Mouse (Mus musculus) heart, adult 8-10 months (tissue): ENCODE measurements around the gene Echdc1. TPM values are rescaled to one million over a fixed set of nuclear protein-coding genes. Genes with fewer than 3 reads are reported as not detected.
A peak's percentile ranks its signal among the peaks of the same experiment; 100 is the strongest.
"Not testable (repeated sequence)": the region's sequence is repeated elsewhere in the genome, so short reads cannot be mapped to it uniquely, and the experiment has no call there.

Source experiments
- DNase-seq: peaks from one replicate; pipeline ENCODE4 v3.0.0; 2022; ENCODE audit warnings: low spot score
- total RNA-seq, 4 experiments: library from RNA; stranded (reverse); gene quantifications; 2 replicates each; pipeline ENCODE4 v1.2.4; 2022

Echdc1 gene
- 10 to 100 TPM; 37.3 to 44.3 (median 40.4) TPM for total RNA-seq

DNA sequence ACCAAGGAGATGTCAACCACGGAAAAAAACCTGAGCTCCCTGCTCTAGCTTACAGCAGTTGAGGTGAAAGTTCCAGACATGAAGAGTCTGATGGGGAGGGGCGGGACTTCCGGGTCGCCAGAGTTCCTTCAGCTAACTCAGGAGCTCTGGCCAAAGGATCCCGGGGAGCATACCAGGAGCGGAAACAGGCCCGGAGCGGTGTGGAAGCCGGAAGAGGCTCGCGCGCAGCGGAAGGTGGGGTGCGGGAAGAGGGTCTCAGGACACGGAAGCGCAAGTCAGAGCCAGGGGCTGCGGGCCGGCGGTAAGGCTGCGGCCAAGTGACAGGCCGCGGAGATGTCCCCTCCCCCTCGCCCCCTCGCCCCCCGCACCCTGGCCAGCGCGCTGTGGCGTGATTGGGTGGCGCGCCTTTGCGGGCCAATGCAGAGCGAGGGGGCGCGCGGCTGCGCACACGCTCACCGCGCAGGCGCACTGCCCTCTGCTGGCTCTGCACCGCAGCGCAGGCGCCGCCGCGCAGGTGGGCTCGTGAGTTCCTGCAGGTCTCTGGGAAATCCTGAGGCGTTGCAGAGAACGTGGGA lies at the start of gene Echdc1:
Echdc1 (plus strand) TSS at position 103 of the 575 bp plus-strand sequence.
- peak; percentile 87 for DNase-seq

GRCm38 (mm10) chr10:29281736-29282135 lies 31.2 kb upstream of the Echdc1 start:
- DNase-seq: no peak

- DNase-seq: no peak
Observed at GRCm38 (mm10) chr10:29285757-29286156, 27.2 kb upstream of the Echdc1 start.

DNA sequence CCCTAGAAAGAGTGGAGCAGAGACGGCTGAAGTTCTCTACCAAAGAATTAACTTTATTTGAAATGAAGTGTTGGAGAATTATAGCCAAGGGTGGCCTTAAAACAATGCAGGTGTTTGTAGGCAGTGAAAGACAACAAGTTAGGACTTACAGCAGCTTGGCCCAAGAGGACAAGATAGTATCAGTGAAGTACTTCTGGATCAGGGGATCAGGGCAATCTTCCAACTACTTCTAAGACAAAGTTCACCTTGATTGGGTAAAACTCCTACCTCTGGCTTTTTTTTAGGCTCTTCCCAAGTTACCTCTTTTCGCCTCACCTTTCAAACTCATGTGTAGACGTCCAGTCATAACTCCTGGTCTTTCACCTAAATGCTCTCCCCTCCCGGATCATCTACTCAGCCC lies 10.7 kb upstream of the Echdc1 start:
- no peak for DNase-seq

DNA sequence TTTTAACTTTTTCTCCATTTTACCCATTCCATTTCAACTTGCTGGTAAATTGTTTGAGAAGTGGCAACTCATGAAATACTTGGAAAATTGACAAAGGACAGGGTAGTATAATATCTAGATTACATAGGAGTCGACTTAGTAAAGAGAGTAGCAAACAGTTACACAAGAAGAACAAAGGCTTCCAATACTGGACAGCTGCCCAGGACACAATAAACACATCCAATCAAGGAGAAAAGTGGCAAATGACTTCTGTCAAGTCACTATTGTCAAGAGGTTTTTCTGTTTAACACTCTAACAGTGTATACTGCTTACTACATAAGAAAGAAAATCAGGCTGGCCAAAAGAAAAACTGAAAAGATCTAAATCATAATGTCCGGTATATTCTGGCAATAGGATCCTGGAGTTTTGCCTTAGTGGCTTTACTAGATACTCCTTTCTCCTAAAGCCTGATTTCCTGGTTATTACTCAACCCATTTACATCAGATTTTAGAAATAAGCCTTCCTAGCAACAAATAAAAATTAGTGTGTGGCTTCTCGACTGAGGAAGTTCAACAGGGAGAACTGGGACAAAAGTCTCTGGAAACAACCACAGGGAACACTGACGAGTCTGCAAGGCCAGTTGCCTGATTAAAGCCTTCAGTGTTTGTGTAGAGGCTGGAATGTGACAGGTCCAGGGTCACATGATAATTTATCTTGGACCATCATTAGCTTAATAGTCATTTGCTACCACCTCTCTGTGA lies 1.3 kb upstream of the Echdc1 start:
- DNase-seq: no peak

- no peak for DNase-seq
Observed at GRCm38 (mm10) chr10:29313905-29314304, 939 bp downstream of the Echdc1 start.

DNA sequence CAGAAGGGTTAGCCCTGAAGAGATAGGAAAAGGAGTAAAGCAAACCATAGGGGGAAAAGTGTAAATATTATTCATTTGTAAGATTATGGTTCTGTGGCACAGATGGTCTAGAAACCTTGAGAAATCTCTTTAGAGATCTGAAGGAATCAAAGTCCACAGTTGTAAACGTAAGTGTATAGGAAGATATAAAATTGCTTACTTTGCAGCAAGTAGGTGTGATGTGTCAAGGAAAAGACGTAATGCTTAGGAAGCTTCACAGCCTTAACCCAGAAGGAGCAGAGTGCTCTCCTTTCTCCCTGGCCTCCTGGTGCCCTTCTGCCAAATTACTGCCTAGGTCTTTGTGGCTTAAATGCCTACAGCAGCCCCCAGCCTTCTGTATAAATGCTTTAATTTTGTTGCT lies 11.9 kb downstream of the Echdc1 start:
- DNase-seq: no peak

DNA sequence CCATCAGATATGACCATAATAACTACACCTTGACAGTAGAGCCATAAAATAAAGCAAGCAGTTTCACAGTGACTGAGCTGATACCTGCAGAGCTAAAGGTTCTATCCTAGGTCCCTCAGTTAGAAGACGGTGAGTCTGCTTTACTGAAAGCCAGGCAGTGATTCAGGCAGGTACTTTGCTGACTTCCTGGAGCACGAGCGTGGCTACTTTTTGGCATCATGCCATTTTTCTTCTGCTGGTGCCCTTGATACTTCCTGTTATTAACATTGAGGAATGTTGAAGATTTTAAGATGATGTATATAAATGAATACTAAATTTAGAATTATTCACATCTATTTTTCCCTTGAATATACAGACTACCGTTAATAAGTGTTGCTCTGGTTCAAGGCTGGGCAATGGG lies 20.9 kb downstream of the Echdc1 start:
- DNase-seq: no peak

DNA sequence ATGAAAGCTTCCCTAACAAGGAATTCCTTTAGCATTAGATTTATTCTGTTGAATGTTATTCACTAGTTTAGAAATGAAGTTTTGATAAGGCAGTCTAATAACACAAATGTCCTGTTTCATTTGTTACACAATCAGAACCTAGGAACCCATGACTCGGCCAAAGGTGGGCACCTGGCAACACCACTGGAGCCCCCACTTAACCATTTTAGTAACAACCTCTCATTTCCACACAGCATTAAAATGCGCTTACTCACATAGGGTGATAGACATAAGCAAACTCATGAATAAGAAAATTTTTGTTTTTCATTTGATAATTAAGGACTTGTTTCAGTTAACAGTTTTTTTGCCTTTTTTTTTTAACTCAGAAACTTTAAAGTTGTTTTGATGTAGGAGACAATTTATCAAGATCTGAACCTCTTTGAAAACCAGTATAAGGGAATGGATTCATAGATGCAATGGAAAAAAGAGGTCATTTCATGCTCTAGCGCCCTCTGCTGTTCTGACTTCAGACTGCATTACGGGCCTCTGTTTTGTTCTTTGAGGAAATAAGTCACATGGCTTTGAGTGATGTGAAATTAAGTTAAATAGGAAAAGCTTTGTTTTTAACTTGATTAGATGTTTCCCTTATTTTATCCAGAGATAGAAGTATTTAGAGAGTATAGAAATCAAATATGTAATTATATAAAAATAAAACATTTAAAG lies 25.5 kb downstream of the Echdc1 start:
- DNase-seq: peak; percentile 60

DNA sequence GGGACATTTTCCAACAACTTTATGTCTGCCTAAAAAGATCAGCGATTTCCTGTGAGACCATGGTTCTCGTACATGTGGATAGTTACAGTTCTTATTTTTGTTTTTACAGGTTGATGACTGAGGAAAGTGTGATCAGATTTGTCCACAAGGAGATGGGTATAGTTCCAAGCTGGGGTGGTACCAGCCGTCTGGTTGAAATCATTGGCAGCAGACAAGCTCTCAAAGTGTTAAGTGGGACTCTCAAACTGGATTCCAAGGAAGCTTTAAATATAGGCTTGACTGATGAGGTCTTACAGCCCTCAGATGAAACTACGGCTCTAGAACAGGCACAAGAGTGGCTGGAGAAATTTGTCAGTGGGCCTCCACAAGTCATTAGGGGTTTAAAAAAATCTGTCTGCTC lies 31.3 kb downstream of the Echdc1 start:
- DNase-seq: no peak

DNA sequence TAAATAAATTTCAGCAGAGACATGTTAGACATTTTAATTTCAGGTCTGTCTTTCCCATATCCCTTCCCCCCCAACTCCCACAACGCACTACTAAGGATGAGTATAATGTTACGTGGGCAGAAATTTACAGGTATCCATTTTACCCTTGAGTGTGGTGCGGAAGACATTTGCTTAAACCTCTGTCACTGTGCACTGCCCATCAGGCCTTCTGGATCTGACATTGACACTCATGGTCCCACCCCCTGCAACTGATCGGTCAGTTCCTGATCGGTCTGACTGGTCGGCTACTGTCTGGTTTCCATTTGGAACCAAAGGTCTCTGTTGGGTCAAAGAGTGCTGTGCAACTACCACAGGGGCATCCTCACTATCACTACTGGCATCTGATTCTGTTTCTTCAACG lies 33.7 kb downstream of the Echdc1 start:
- DNase-seq: no peak

DNA sequence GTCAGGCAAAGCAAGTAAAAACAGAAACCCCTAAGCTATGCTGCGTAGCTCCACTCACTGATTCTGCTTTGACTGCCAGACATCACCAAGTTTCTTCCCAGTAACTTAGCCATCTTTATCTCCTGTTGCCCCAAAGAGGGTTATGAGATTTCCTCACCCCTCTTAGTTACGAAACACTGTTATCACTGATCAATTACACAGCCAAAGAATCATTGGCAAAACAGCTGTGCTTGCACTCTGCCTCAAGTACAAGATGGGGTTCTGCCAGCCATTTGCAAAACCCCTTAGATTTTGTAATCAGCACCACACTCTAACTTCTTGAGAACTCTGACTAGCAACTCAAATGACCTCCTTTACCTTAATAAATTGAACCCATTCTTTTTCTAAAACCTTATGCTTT lies 38.5 kb downstream of the Echdc1 start:
- no peak for DNase-seq

DNA sequence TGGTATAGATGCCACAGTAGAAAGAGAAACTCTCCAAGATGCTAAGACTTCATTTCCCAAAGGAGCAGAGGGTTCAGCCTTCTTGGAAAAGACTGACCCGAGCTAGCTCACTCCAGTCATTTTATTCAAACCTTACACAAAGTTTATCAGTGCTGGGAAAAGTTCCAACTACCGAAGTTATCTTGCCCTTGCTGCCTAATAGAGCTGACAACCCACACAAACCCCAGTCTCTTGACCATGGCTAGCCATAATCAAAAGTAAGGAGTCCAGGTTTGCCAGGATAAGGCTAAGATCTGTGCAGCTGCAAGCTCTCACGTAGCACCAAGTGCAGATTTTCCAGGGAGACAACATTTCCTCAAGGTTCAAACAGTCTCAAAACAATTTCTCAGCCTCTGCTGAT lies 39.6 kb downstream of the Echdc1 start:
- DNase-seq: no peak

- DNase-seq: no peak
Observed at GRCm38 (mm10) chr10:29354183-29354582, 41.2 kb downstream of the Echdc1 start.

GRCm38 (mm10) chr10:29361095-29361463 lies 48.1 kb downstream of the Echdc1 start:
- DNase-seq: no peak

DNA sequence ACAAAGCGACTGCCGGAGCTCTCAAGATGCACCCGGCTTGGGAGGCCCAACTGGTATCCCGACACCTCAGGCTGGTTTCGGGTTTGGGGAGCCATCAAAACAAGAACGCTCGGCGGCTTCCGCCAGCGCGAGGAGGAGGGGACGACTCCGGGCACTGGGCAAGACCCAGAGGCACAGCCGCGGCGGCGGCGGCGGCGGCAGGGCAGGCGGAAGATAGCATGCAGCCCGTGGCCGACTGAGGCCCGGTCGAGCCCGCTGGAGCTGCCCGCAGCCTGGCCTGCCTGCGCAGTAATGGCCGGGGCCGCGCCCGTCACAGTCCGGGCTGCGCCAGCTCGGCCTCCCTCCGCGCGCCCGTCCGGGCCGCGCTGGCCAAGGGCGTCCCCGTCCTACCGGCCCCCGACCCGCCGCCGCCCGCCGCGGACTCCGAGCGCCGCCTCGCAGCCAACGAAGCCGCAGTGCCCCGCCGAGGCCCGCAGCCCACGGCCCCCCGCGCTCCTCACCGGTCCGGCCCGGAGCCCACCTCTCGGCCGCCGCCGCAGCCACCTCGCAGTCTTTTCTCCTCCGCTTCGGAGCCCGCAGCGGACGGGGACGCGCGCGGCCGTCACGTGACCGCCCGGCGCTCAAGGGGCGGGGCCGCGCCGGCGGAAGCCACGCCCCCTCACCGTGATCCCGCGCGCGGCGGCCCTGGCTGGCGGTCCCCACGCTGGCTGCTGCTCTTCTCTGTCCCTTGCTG lies 48.7 kb downstream of the Echdc1 start:
- DNase-seq: peak; percentile 83

- no peak for DNase-seq
Observed at GRCm38 (mm10) chr10:29362197-29362900, 49.4 kb downstream of the Echdc1 start, which contains the start of gene Rnf146. Gene Rnf146 (minus strand): TSS chr10:29362442.

- DNase-seq: no peak
Observed at GRCm38 (mm10) chr10:29374065-29374464, 61.1 kb downstream of the Echdc1 start.

GRCm38 (mm10) chr10:29381558-29381957 lies 68.6 kb downstream of the Echdc1 start:
- no peak for DNase-seq

- DNase-seq: not testable (repeated sequence)
Observed at GRCm38 (mm10) chr10:29394890-29395289, 81.9 kb downstream of the Echdc1 start.
